Mouse (Mus musculus) heart, postnatal 0 days (tissue): ENCODE measurements around the gene Gins1. TPM values are rescaled to one million over a fixed set of nuclear protein-coding genes. Genes with fewer than 3 reads are reported as not detected.

Experiments used
- ATAC-seq: fragments of 200-750 bp; cut with Nextera tagmentation; 2 replicates; pipeline ENCODE4 v1.8.0; 2017; ENCODE audit warnings: low read depth, moderate number of reproducible peaks, moderate library complexity; ENCODE audit not compliant: insufficient read depth
- DNase-seq: peaks from one replicate; pipeline ENCODE4 v3.0.0-alpha.2; 2016; ENCODE audit warnings: low spot score
- H3K27ac ChIP-seq: fragments of 300-500 bp; sonication (generic); 2 replicates; pipeline ENCODE4 v1.5.1; 2014; ENCODE audit warnings: low read depth, mild to moderate bottlenecking
- H3K27me3 ChIP-seq: fragments of 300-500 bp; sonication (generic); 2 replicates; pipeline ENCODE4 v1.6.1; 2014; ENCODE audit warnings: low read length, mixed read lengths; ENCODE audit not compliant: control insufficient read depth, insufficient read depth
- H3K36me3 ChIP-seq: fragments of 300-500 bp; sonication (generic); replicated peaks from 2 replicates; pipeline ENCODE4 v1.6.1; 2014; ENCODE audit warnings: low read length, mixed read lengths; ENCODE audit not compliant: control insufficient read depth, insufficient read depth
- H3K4me1 ChIP-seq: fragments of 300-500 bp; sonication (generic); 2 replicates; pipeline ENCODE4 v1.6.1; 2014; ENCODE audit warnings: antibody characterized with exemption; ENCODE audit not compliant: control insufficient read depth, insufficient read depth
- H3K4me2 ChIP-seq: fragments of 300-500 bp; sonication (generic); 2 replicates; pipeline ENCODE4 v1.6.1; 2014; ENCODE audit warnings: low read depth, mild to moderate bottlenecking, low read length, moderate library complexity
- H3K4me3 ChIP-seq: fragments of 300-500 bp; sonication (generic); 2 replicates; pipeline ENCODE4 v1.5.1; 2014; ENCODE audit warnings: low read depth, low read length
- H3K9ac ChIP-seq: fragments of 300-500 bp; sonication (generic); replicated peaks from 2 replicates; pipeline ENCODE4 v1.6.1; 2014; ENCODE audit warnings: low read depth, low read length, mixed read lengths
- H3K9me3 ChIP-seq: fragments of 300-500 bp; sonication (generic); replicated peaks from 2 replicates; pipeline ENCODE4 v1.6.1; 2016; ENCODE audit warnings: low read length; ENCODE audit not compliant: control insufficient read depth
- CTCF ChIP-seq: IDR thresholded peaks from 2 replicates; pipeline ENCODE4 v1.5.1; 2016; ENCODE audit warnings: antibody characterized with exemption, control low read depth, low read depth
- EP300 ChIP-seq: IDR thresholded peaks from 2 replicates; pipeline ENCODE4 v1.6.1; 2016; ENCODE audit warnings: antibody characterized with exemption, low read depth
- WGBS: fragments of 180-500 bp; shearing (Covaris S2); extraction: QIAGEN DNeasy Blood & Tissue Kit; methylation state at CpG from one replicate; pipeline ENCODE4 v1.1.7; 2014; 5-methylcytosine and 5-hydroxymethylcytosine counted together
- polyA plus RNA-seq: library from polyadenylated mRNA; unstranded; fragments of >200 nt; fragmentation: Nextera tagmentation; extraction: Ambion mirVana; gene quantifications from 2 replicates; pipeline ENCODE4 v1.2.1, GENCODE M21; 2015
- total RNA-seq: library from RNA; depleted of rRNA; stranded (reverse); fragments of >200 nt; gene quantifications from 2 replicates; pipeline ENCODE4 v1.2.3, GENCODE M21; 2014; ENCODE audit warnings: low replicate concordance

Gins1 gene
- total and polyA plus RNA-seq, 2 experiments from 2014 or later: 1.6 to 7.8 TPM

DNA sequence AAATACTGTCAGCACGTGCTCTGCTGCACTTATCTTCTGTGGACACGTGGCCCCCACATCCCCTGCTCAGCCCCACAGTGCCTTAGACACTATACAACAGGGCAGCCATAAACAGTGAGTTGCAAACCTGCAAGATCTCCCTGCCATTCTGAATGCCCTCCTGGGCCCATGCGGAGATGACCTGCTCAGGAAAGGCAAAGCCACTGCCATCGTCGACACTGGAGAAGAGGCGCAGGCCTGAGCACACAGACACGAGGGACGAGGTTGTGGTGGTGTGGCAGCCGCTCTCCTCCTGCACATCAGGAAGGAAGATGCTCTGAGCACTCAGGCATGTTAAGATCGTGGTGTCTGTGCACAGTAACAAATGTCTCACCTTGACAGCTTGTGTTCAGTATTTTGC is 60.8 kb downstream of the Gins1 start:
- Histone ChIP-seq H3K36me3 (no peaks in the 10 kb centered on the region), H3K4me2 (no peak overlapping the region), H3K27me3 (no peaks in the 10 kb centered on the region), H3K9ac (no peak overlapping the region), H3K9me3 (no peaks in the 10 kb centered on the region), H3K27ac (no peak overlapping the region), H3K4me3 (no peak overlapping the region), H3K4me1 (no peaks in the 10 kb centered on the region)
- TF ChIP-seq CTCF (no peak), EP300 (no peak)
- DNase-seq (no peak), ATAC-seq (no peak)
- WGBS: 79% methylated on average over 10 of the region's 10 CpGs

DNA sequence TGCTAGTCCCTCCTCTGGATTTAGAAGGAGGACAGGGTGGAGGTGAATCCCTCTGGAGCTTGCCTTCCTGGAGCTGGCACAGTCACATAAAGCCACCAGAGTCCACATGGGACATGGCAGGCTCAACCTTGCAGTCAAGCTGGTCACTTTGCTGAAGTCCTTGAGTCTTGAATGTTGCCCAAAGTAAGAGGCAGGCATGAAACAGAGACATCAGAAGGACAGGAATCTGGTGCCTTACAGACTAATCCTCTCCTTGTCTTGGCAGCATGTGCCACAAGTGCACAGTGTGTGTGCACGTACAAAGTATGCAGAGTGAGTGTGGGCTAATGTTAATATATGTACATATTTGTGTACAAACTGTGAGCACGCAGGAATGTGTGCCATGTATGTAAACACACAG is 62.3 kb downstream of the Gins1 start:
- no peak overlapping the region for H3K4me2 ChIP-seq
- H3K4me1 ChIP-seq: no peaks in the 10 kb centered on the region
- H3K27ac ChIP-seq: no peak overlapping the region
- WGBS: 94% methylated on average over 2 of the region's 2 CpGs
- no peaks in the 10 kb centered on the region for H3K27me3 ChIP-seq
- ATAC-seq: no peak
- H3K9me3 ChIP-seq: no peaks in the 10 kb centered on the region
- H3K36me3 ChIP-seq: no peaks in the 10 kb centered on the region
- H3K9ac ChIP-seq: no peak overlapping the region
- TF ChIP-seq EP300: no peak
- TF ChIP-seq CTCF: no peak
- no peak for DNase-seq
- no peak overlapping the region for H3K4me3 ChIP-seq

DNA sequence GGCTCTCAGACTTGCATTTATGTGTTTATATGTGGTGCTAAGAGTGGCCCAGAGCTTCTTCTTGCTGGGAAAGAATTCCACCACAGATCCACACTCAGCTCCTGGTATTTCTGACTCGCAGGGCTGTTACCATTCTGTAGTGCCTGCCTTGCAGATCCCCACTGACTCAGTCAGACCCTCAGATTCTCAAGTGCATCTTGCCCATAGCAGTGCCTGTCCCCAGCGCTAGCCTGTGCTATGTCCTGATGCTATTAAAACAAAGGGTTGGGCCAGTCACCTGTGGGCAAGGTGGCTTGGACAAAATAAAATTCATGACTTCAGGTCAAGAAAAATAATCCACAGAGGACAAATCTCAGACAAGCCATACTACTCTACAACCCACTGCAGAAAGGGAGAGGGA is 64.0 kb downstream of the Gins1 start:
- Histone ChIP-seq H3K4me3 (no peak overlapping the region), H3K4me2 (no peak overlapping the region), H3K4me1 (no peaks in the 10 kb centered on the region), H3K27me3 (no peaks in the 10 kb centered on the region), H3K9me3 (no peaks in the 10 kb centered on the region), H3K36me3 (0 out of 2 replicates have a peak, but pooled peaks cover 6% of the 10 kb centered on the region), H3K27ac (no peak overlapping the region), H3K9ac (no peak overlapping the region)
- TF ChIP-seq CTCF (no peak), EP300 (no peak)
- ATAC-seq: no peak
- no peak for DNase-seq
- WGBS: 82% methylated on average over 2 of the region's 2 CpGs

DNA sequence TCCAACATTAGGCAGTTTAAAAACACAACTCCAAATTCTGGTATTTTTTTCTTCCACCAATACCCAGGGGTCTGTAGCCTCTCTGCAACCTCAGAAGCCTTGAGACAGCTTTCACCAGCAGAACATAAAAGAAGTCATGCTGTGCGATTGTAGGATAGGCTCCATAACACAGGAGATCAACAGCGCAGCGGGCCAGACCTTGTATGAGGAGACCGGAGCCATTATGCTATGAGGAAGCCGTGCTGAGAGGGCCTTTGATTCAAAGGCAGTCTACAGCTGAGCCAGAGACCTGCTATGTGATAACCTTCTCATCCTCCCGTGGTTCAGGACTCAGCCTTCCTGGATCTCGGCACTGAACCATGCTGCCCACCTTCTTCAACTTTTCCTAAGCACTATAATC is 66.7 kb downstream of the Gins1 start:
- Histone ChIP-seq H3K9ac (no peak overlapping the region), H3K4me2 (no peak overlapping the region), H3K4me3 (no peak overlapping the region), H3K27ac (no peak overlapping the region), H3K27me3 (no peaks in the 10 kb centered on the region), H3K36me3 (0 out of 2 replicates have a peak, but pooled peaks cover 6% of the 10 kb centered on the region), H3K4me1 (no peaks in the 10 kb centered on the region), H3K9me3 (no peaks in the 10 kb centered on the region)
- TF ChIP-seq EP300 (no peak), CTCF (no peak)
- DNase-seq (no peak), ATAC-seq (no peak)
- 84% methylated on average over 7 of the region's 7 CpGs for WGBS

DNA sequence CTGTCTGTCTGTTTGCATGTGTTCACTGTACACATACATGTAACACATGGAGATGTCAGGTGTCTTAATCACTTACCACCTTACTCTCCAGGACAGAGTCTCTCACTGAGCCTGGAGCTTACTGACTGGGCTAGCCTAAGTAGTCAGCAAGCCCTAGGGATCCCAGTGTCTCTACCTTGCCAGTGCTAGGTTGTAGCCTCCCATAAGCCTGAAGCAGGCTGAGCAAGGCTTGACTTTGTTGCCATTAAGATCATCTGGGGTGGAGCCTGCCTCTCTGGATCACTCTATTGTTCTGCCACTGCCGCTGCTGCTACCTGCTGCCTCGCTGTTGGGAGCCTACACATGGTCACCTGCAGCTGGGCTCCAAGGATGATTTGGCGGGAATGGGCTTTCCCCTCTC is 67.5 kb downstream of the Gins1 start:
- Histone ChIP-seq H3K9ac (no peak overlapping the region), H3K4me3 (no peak overlapping the region), H3K27ac (no peak overlapping the region), H3K27me3 (no peaks in the 10 kb centered on the region), H3K36me3 (0 out of 2 replicates have a peak, but pooled peaks cover 6% of the 10 kb centered on the region), H3K4me2 (no peak overlapping the region), H3K9me3 (no peaks in the 10 kb centered on the region), H3K4me1 (no peaks in the 10 kb centered on the region)
- DNase-seq: no peak
- ATAC-seq: no peak
- 87% methylated on average over 3 of the region's 3 CpGs for WGBS
- no peak for TF ChIP-seq CTCF
- TF ChIP-seq EP300: no peak

DNA sequence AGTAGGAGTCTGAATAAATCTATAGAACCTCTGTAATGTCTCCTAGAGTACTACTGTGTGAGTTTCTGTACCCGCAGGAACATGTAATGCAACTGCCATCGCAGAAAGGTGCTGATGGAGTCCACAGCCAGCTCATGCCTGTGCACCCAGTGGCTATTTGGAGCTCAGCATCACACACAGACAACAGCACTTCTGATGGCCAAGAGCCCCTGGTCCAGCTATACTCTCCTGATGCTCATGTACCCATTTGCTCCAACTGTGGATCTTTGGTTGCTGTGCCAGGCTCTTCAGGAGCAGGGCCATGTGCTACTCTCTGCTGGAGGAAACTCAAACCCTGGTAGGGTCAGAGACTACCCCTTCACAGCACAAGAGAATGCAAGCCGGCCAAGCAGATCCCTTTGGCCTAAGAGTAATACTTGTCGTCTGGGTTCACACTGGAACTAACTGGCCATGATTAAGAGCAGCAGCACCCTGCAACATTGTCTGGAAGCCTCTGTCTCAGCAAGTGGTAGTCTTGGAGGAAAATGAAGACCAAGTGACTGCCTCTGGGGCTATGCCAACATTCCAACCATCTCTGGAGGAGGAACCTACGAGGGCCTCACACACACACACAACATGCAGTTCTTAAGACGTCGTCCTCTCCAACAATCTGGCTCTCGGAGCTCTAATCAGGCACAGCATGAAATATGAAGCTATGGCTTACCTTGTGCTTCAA is 68.4 kb downstream of the Gins1 start:
- 82% methylated on average over 8 of the region's 8 CpGs for WGBS

More for the DNA sequence above, 68.4 kb downstream of the Gins1 start:
- Histone ChIP-seq H3K9me3 (no peaks in the 10 kb centered on the region), H3K4me1 (no peaks in the 10 kb centered on the region), H3K4me2 (no peak overlapping the region), H3K36me3 (0 out of 2 replicates have a peak, but pooled peaks cover 6% of the 10 kb centered on the region), H3K4me3 (no peak overlapping the region), H3K27ac (no peak overlapping the region), H3K9ac (no peak overlapping the region), H3K27me3 (no peaks in the 10 kb centered on the region)
- DNase-seq (no peak), ATAC-seq (no peak)
- no peak for TF ChIP-seq EP300
